Mouse (Mus musculus) kidney, postnatal 0 days (tissue): Measurements from ENCODE around the gene Wdr91. TPM values are rescaled to one million over a fixed set of nuclear protein-coding genes. Genes with fewer than 3 reads are reported as not detected.

Experiments used
- ATAC-seq: fragments of 200-750 bp; cut with Nextera tagmentation; replicated peaks from 2 replicates; pipeline ENCODE4 v1.8.0; 2017; ENCODE audit warnings: low read depth, moderate number of reproducible peaks, moderate TSS enrichment, moderate library complexity; ENCODE audit not compliant: low FRiP score
- DNase-seq: peaks from one replicate; pipeline ENCODE4 v3.0.0-alpha.2; 2016; ENCODE audit warnings: low spot score
- H3K27ac ChIP-seq: fragments of 300-500 bp; sonication (generic); 2 replicates; pipeline ENCODE4 v1.5.1; 2014; ENCODE audit warnings: mild to moderate bottlenecking
- H3K27me3 ChIP-seq: fragments of 300-500 bp; sonication (generic); 2 replicates; pipeline ENCODE4 v1.6.1; 2014; ENCODE audit warnings: low read length, mixed read lengths; ENCODE audit not compliant: insufficient read depth
- H3K36me3 ChIP-seq: fragments of 300-500 bp; sonication (generic); 2 replicates; pipeline ENCODE4 v1.6.1; 2014; ENCODE audit warnings: low read length, mixed read lengths; ENCODE audit not compliant: insufficient read depth
- H3K4me1 ChIP-seq: fragments of 300-500 bp; sonication (generic); replicated peaks from 2 replicates; pipeline ENCODE4 v1.6.1; 2014; ENCODE audit warnings: antibody characterized with exemption, low read length, mixed read lengths; ENCODE audit not compliant: insufficient read depth
- H3K4me2 ChIP-seq: fragments of 300-500 bp; sonication (generic); 2 replicates; pipeline ENCODE4 v1.6.1; 2014; ENCODE audit warnings: mild to moderate bottlenecking, low read length, moderate library complexity, mixed read lengths
- H3K4me3 ChIP-seq: fragments of 300-500 bp; sonication (generic); replicated peaks from 2 replicates; pipeline ENCODE4 v1.5.1; 2014; ENCODE audit warnings: low read depth, low read length
- H3K9ac ChIP-seq: fragments of 300-500 bp; sonication (generic); 2 replicates; pipeline ENCODE4 v1.6.1; 2014; ENCODE audit warnings: low read depth, low read length
- H3K9me3 ChIP-seq: fragments of 300-500 bp; sonication (generic); replicated peaks from 2 replicates; pipeline ENCODE4 v1.6.1; 2016; ENCODE audit warnings: low read length, inconsistent platforms, mixed read lengths
- CTCF ChIP-seq: IDR thresholded peaks from 2 replicates; pipeline ENCODE4 v1.5.1; 2016; ENCODE audit warnings: antibody characterized with exemption, low read depth, mild to moderate bottlenecking, moderate library complexity
- WGBS: fragments of 180-500 bp; shearing (Covaris S2); extraction: QIAGEN DNeasy Blood & Tissue Kit; methylation state at CpG from one replicate; pipeline ENCODE4 v1.1.7; 2014; 5-methylcytosine and 5-hydroxymethylcytosine counted together
- polyA plus RNA-seq: library from polyadenylated mRNA; unstranded; fragments of >200 nt; fragmentation: Nextera tagmentation; extraction: Ambion mirVana; gene quantifications from 2 replicates; pipeline ENCODE4 v1.2.1, GENCODE M21; 2015

The Wdr91 gene
- polyA plus RNA-seq, 1 experiment from 2014 or later: 10.6 TPM

DNA sequence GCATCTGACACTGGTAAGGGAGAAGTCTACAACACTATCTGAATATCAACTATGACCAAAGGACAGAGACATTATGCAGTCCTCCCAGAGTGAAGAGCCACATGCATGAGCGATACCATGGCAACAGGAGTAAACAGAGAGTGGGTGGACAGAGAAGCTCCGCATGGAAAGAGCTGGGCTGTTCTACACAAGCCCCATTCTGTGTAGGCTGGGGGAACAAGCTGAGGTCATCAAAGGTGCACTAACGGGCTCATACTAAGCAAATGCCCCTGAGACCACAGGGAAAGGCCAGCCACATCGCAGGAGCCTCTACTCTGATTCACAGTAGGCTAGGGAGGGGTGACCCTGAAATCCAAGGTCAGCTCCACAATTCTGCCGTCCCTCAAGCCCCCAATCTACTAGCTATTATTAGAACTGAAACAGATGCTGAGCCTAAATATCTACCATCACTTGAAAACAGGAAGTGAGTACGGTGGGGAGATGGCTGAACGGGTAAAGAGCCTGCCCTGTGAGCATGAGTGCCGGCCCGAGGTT is 8.7 kb downstream of the Wdr91 start:
- WGBS: 71% methylated on average over 9 of the region's 9 CpGs
- no peaks in the 10 kb centered on the region for H3K9me3 ChIP-seq
- H3K27me3 ChIP-seq: no peaks in the 10 kb centered on the region
- ATAC-seq (no peak), DNase-seq (no peak)
- H3K4me2 ChIP-seq: no peak overlapping the region
- no peak overlapping the region for H3K4me3 ChIP-seq
- no peaks in the 10 kb centered on the region for H3K4me1 ChIP-seq
- H3K27ac ChIP-seq: no peak overlapping the region
- no peak overlapping the region for H3K9ac ChIP-seq
- no peak for TF ChIP-seq CTCF
- H3K36me3 ChIP-seq: peaks cover 40% of the 10 kb centered on the region

DNA sequence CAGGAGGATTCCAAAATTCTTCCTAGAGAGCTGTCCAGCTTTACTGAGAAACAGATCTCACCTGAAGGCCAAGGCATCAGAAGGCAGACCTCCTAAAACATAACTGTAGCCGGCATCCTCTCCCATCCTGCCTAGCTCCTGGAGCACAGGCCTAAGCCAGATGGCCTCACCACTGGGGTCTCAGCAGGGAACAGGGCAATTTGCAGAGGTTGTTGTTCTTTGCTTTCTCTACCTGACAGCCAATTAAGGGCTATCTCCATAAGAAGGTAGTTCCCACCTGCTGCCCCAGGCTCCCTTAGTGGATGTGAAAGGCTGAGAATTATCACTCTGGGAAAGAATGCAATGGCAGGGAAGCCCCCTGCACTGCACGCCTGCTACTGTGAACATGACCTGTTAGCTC is 9.7 kb downstream of the Wdr91 start:
- Histone ChIP-seq H3K27me3 (no peaks in the 10 kb centered on the region), H3K4me2 (no peak overlapping the region), H3K36me3 (peaks cover 44% of the 10 kb centered on the region), H3K27ac (no peak overlapping the region), H3K9ac (no peak overlapping the region), H3K4me3 (no peak overlapping the region), H3K4me1 (no peaks in the 10 kb centered on the region), H3K9me3 (no peaks in the 10 kb centered on the region)
- WGBS: 73% methylated on average over 2 of the region's 2 CpGs
- DNase-seq: no peak
- no peak for TF ChIP-seq CTCF
- ATAC-seq: no peak

DNA sequence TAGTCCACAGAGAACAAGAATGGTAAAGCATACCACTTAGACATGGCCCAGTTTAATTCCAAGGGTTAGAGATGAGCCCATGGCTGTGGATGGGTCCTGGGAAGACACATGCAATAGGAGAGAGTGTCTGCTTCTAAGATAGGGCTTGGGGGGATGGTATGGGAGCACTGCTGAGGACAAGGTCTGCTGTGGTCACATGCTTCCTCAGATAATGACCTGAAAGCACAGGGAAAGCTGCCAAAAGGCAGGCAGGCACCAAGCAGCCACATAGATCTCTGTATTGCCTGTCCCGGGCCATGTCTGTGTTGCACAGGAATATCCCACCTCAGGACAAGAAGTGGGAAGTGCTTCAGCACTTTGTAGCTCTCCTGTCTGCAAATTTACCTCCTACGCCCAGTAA is 11.5 kb downstream of the Wdr91 start:
- Histone ChIP-seq H3K9me3 (no peaks in the 10 kb centered on the region), H3K9ac (no peak overlapping the region), H3K4me3 (no peak overlapping the region), H3K27ac (no peak overlapping the region), H3K36me3 (peaks cover 50% of the 10 kb centered on the region), H3K4me2 (no peak overlapping the region), H3K27me3 (no peaks in the 10 kb centered on the region), H3K4me1 (no peaks in the 10 kb centered on the region)
- 92% methylated on average over 2 of the region's 2 CpGs for WGBS
- DNase-seq (no peak), ATAC-seq (peak; percentile 55; the same call in 1 of the 2 replicates)
- TF ChIP-seq CTCF: no peak

DNA sequence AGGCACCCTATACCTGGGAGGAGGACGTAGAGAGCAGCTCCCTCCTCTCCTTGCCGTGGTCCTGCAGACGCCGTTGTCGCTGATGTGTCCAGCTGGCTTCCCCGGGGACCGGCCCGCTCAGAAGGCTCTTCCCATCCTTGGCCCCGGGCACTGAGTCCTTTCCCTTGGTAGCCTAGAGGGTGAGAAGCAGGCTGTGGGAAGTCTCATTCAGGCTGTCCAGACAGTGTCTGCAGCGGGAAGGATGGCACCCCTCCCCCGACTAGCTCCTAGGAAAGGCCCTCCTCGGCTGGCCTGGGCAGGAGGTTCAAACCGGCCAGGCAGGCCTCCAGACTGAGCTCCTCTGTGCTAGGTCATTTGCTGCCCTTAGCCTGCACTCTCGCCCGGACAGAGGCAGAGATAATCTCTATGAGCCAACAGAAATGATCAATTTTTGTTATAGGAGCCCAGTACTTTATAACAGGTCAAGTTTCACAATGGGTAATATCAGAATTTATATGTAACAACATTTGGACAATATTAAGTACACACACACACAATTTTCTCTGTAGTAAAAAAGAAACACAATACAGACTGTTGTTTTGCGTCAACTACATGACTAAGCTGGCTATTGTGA is 14.4 kb downstream of the Wdr91 start:
- 73% methylated on average over 14 of the region's 16 CpGs for WGBS
- ATAC-seq (no peak), DNase-seq (no peak)
- TF ChIP-seq CTCF: no peak
- Histone ChIP-seq H3K4me2 (no peak overlapping the region), H3K9me3 (no peaks in the 10 kb centered on the region), H3K36me3 (peaks cover 48% of the 10 kb centered on the region), H3K9ac (no peak overlapping the region), H3K27me3 (no peaks in the 10 kb centered on the region), H3K4me3 (no peak overlapping the region), H3K27ac (no peak overlapping the region), H3K4me1 (no peaks in the 10 kb centered on the region)

DNA sequence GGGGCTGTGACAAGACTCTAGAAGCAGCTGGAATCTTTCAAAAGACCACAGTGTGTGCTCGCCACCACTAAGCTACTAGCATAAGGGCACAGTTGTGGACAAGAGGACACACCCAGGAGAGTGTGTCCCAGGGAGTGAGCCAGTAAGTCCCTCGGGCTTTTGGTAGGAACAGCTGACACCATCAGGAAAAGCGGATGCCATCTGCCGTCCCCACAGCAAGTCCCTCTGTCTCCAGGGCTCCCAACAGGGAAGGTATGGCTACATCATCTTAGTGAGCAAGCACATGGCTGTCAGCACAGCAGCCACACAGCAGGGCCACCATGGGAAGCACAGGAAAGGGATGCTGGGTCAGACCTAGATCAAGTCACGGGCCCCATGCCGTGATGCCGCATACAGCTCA is 15.1 kb downstream of the Wdr91 start:
- Histone ChIP-seq H3K36me3 (peaks cover 42% of the 10 kb centered on the region), H3K4me1 (no peaks in the 10 kb centered on the region), H3K27me3 (no peaks in the 10 kb centered on the region), H3K27ac (no peak overlapping the region), H3K9ac (no peak overlapping the region), H3K4me2 (no peak overlapping the region), H3K9me3 (no peaks in the 10 kb centered on the region), H3K4me3 (no peak overlapping the region)
- TF ChIP-seq CTCF: no peak
- WGBS: 89% methylated on average over 7 of the region's 7 CpGs
- ATAC-seq (no peak), DNase-seq (no peak)

DNA sequence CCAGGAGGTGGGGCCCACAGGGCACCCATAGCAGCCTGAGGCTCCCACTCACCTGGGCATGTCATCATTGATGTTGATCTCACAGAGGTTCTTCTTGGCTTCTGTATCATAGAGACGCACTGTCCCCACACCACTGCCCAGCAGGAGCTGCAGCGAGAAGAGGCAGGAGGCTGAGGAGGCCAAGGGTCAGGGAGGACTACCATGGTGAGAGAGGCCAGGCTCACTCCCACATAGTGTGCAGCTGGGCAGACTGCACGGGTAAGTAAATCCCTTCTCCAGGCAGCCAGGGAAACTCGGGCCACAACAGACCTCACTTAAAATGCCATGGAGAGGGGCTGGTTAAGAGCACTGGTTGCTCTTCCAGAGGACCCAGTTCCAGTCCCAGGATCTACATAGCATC is 21.5 kb downstream of the Wdr91 start:
- H3K9ac ChIP-seq: no peak overlapping the region
- no peak overlapping the region for H3K4me2 ChIP-seq
- peak; percentile 67 for ATAC-seq
- H3K36me3 ChIP-seq: peaks cover 32% of the 10 kb centered on the region
- no peak overlapping the region for H3K27ac ChIP-seq
- peak; percentile 70 for DNase-seq
- 35% methylated on average over 4 of the region's 4 CpGs for WGBS
- H3K9me3 ChIP-seq: no peaks in the 10 kb centered on the region
- no peaks in the 10 kb centered on the region for H3K27me3 ChIP-seq
- no peaks in the 10 kb centered on the region for H3K4me1 ChIP-seq
- no peak for TF ChIP-seq CTCF
- no peak overlapping the region for H3K4me3 ChIP-seq
